ENCODE assay signal across 10 mouse cellular contexts in the genomic region with DNA sequence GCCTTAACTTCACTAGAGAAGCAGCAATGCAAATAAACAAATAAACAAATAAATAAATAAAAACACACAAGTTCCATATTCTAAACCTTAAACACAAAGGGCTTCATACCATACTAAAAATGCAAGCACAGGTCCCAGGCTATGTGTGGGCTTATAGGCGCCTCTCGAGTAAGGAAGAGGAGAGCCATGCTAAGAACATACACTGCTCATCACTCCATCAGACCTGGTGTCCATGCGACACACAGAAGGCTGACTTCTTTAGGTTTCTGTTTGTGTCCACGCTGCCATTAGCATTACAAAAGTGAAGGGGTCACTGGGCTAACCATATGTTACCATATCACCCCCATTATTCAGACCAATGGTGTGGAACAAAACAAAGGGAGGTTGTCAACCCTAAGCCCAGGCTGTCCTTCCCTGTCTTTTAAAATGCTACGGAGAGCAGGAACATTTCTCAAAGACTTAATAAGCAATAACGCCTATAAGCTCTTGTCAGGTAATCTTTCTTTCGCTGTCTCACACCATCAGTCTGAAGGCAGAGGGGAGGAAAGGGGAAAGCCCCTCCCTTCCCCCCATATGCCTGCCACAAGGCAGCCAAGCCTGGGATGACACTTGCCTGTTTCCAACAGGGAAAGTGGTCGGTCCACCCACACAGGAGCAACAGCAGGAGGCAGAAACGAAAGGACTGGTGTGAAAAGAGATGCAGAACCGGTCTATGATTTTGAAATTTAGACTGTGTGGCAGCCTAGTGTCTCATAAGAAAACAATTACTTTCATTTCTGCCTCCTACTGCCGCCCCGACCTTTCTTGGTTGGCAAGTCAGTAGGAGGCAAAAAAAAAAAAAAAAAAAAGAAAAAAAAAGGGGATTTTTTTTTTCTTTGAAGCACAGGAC.
A peak's percentile ranks its signal among the peaks of the same experiment; 100 is the strongest.
DNase-seq lines count a peak whose midpoint lies in the region; ATAC-seq and TF ChIP-seq lines count a peak whose summit lies in the region.
"Had no signal": no experiment of that assay in that cellular context is flagged by ENCODE, and none has a peak within 500 bp of the region (broad histone marks: within the 10 kb centered on the region; RNA-seq: fewer than 3 reads in every experiment).

No protein-coding gene starts in this region.

- H3K9me3 ChIP-seq in CH12.LX (replicated peaks; ENCODE audit: low read length), result peaks cover 6% of the 10 kb centered on the region
- H3K9me3 ChIP-seq in midbrain, embryonic 15.5 days, result no peaks in the 10 kb centered on the region
- no peaks in the 10 kb centered on the region for H3K9me3 ChIP-seq in intestine, postnatal 0 days (ENCODE audit: control insufficient read depth)
- H3K9me3 ChIP-seq: megakaryocyte, embryonic 14.5 days had no signal

- ATAC-seq in granulocyte monocyte progenitor cell, adult 5-6 weeks (replicated peaks; ENCODE audit: poor library complexity, severe bottlenecking), result peak; percentile 61
- 0 out of 2 replicates have a peak, but pooled peaks have one; percentile 66 for ATAC-seq in midbrain, embryonic 15.5 days (replicated peaks)
- ATAC-seq in intestine, postnatal 0 days, result no peak
- ATAC-seq in erythroid progenitor cell, adult 5-6 weeks (replicated peaks; ENCODE audit: low FRiP score, poor library complexity, severe bottlenecking), result no peak

- dilution Hi-C loops in CH12.LX (cut with MboI; ENCODE audit: extremely low pct_ligation_motif_present, extremely low pct_unique_long_range_greater_than_20kb, low sequenced_read_pairs), result no loop called here

- intact Hi-C loops in heart, postnatal 36 days (cut with DNase I), result loop anchor here (5.0 to 10.0 kb wide), 3 partner anchors 58 to 232 kb away; no protein-coding TSS in a partner anchor

- no peaks in the 10 kb centered on the region for H3K27me3 ChIP-seq in CH12.LX (replicated peaks)
- H3K27me3 ChIP-seq in midbrain, embryonic 15.5 days (replicated peaks), result no peaks in the 10 kb centered on the region
- peaks cover 7% of the 10 kb centered on the region; the same call in 1 of the 2 replicates for H3K27me3 ChIP-seq in intestine, postnatal 0 days (replicated peaks; ENCODE audit: control insufficient read depth, insufficient read depth, low read length)
- H3K27me3 ChIP-seq: megakaryocyte, embryonic 14.5 days had no signal

- TF ChIP-seq POLR2A in CH12.LX (IDR thresholded peaks at IDR 0.05; ENCODE audit: low read depth, low read length), result peak; percentile 21; the same call in 1 of the 2 replicates
- no peak for TF ChIP-seq POLR2A in lung, adult 2 months (IDR thresholded peaks at IDR 0.05; ENCODE audit: borderline replicate concordance, extremely low read depth, low read depth, low read length)

- WGBS in midbrain, embryonic 15.5 days, result 24% methylated on average over 12 of the region's 12 CpGs
- 58% methylated on average over 12 of the region's 12 CpGs for WGBS in lung, adult 2 months
- WGBS in intestine, postnatal 0 days, result 85% methylated on average over 12 of the region's 12 CpGs

- H3K36me3 ChIP-seq in CH12.LX (replicated peaks in 1 of 2; ENCODE audit: control insufficient read depth in 1 of 2, insufficient read depth in 1 of 2, low read length in 1 of 2), result peaks cover 19 to 49% of the 10 kb centered on the region in 2 experiments
- H3K36me3 ChIP-seq in midbrain, embryonic 15.5 days (replicated peaks), result no peaks in the 10 kb centered on the region
- H3K36me3 ChIP-seq in intestine, postnatal 0 days (ENCODE audit: control insufficient read depth, insufficient read depth), result no peaks in the 10 kb centered on the region

- H3K79me2 ChIP-seq in CH12.LX (replicated peaks; ENCODE audit: control insufficient read depth, extremely low read depth, insufficient read depth, poor library complexity, severe bottlenecking), result peaks cover 38% of the 10 kb centered on the region

- peak; percentile 49; the same call in 1 of the 2 replicates for TF ChIP-seq EP300 in CH12.LX (IDR thresholded peaks at IDR 0.05; ENCODE audit: low read length)

- in situ Hi-C loops in CH12.LX (cut with MboI; ENCODE audit: low pct_ligation_motif_present, low pct_unique_long_range_greater_than_20kb, low sequenced_read_pairs), result no loop called here

- peak overlapping the region; percentile 98 for H3K4me2 ChIP-seq in CH12.LX (ENCODE audit: insufficient read depth, low read depth, poor library complexity, severe bottlenecking)
- peak overlapping the region; percentile 26; the same call in 1 of the 2 replicates for H3K4me2 ChIP-seq in midbrain, embryonic 15.5 days
- H3K4me2 ChIP-seq in intestine, postnatal 0 days (replicated peaks; ENCODE audit: low read depth), result no peak overlapping the region

- peaks cover 5 to 43% of the 10 kb centered on the region in 2 experiments for H3K4me1 ChIP-seq in CH12.LX (ENCODE audit: control insufficient read depth in 1 of 2, insufficient read depth in 2 of 2)
- peaks cover 7% of the 10 kb centered on the region for H3K4me1 ChIP-seq in midbrain, embryonic 15.5 days
- peaks cover 10% of the 10 kb centered on the region for H3K4me1 ChIP-seq in lung, adult 2 months (ENCODE audit: control insufficient read depth, insufficient read depth, low read length)
- H3K4me1 ChIP-seq in intestine, postnatal 0 days (replicated peaks; ENCODE audit: control insufficient read depth, insufficient read depth, low read length), result no peaks in the 10 kb centered on the region

- no peak for TF ChIP-seq CTCF in CH12.LX (conservative IDR thresholded peaks at IDR 0.05 in 1 of 2, IDR thresholded peaks at IDR 0.05 in 1 of 2; ENCODE audit: low read depth in 2 of 2, low read length in 2 of 2)
- no peak for TF ChIP-seq CTCF in lung, adult 2 months (IDR thresholded peaks at IDR 0.05; ENCODE audit: insufficient read depth, low read length)
- no peak for TF ChIP-seq CTCF in intestine, postnatal 0 days (IDR thresholded peaks at IDR 0.05; ENCODE audit: low read depth)

- TF ChIP-seq RAD21 in CH12.LX (IDR thresholded peaks at IDR 0.05; ENCODE audit: low read depth, low read length), result no peak

- peak overlapping the region; percentile 39 to 56 (median 44) for H3K4me3 ChIP-seq in CH12.LX (replicated peaks in 1 of 3; ENCODE audit: low read depth in 2 of 3, low read length in 2 of 3, poor library complexity in 1 of 3)
- no peak overlapping the region for H3K4me3 ChIP-seq in midbrain, embryonic 15.5 days
- no peak overlapping the region for H3K4me3 ChIP-seq in lung, adult 2 months (replicated peaks; ENCODE audit: extremely low read depth, low read depth, low read length)
- H3K4me3 ChIP-seq in intestine, postnatal 0 days (ENCODE audit: low read depth, low read length), result no peak overlapping the region
- H3K4me3 ChIP-seq: megakaryocyte, embryonic 14.5 days had no signal

- DNase-seq in A20 (ENCODE audit: low read depth, low spot score), result peak; percentile 88
- DNase-seq in CH12.LX (ENCODE audit: extremely low read depth), result peak; percentile 81
- no peak for DNase-seq in lung, adult 2 months
- no peak for DNase-seq in heart, postnatal 36 days
- DNase-seq: gastrocnemius, postnatal 36 days had no signal

- peak overlapping the region; percentile 93 for H3K27ac ChIP-seq in CH12.LX (ENCODE audit: insufficient read depth, low read depth)
- peak overlapping the region; percentile 53 for H3K27ac ChIP-seq in midbrain, embryonic 15.5 days
- H3K27ac ChIP-seq in intestine, postnatal 0 days (ENCODE audit: low read depth, low read length), result no peak overlapping the region

- H3K9ac ChIP-seq in CH12.LX (ENCODE audit: insufficient read depth, low read depth), result peak overlapping the region; percentile 82
- H3K9ac ChIP-seq in midbrain, embryonic 15.5 days, result no peak overlapping the region
- no peak overlapping the region for H3K9ac ChIP-seq in intestine, postnatal 0 days (ENCODE audit: low read depth, low read length)

TF ChIP-seq in CH12.LX, 34 proteins besides CTCF, POLR2A, EP300 and RAD21:
- TF ChIP-seq MAFK (IDR thresholded peaks at IDR 0.05; ENCODE audit: insufficient replicate concordance, low read length) (no peak), CHD1 (IDR thresholded peaks at IDR 0.05; ENCODE audit: low read depth, low read length) (peak; percentile 68; the same call in 1 of the 2 replicates), ZMIZ1 (IDR thresholded peaks at IDR 0.05; ENCODE audit: low read depth, low read length) (no peak), SMC3 (IDR thresholded peaks at IDR 0.05; ENCODE audit: low read depth, low read length) (peak; percentile 28), USF2 (conservative IDR thresholded peaks at IDR 0.05; ENCODE audit: low read depth, low read length) (no peak), MAZ (IDR thresholded peaks at IDR 0.05; ENCODE audit: low read depth, low read length) (no peak), SIN3A (IDR thresholded peaks at IDR 0.05; ENCODE audit: low read length) (peak; percentile 81), MXI1 (IDR thresholded peaks at IDR 0.05; ENCODE audit: low read depth, low read length) (0 out of 2 replicates have a peak, but pooled peaks have one; percentile 32), ZKSCAN1 (IDR thresholded peaks at IDR 0.05; ENCODE audit: borderline replicate concordance, low read depth, low read length) (no peak), CHD2 (IDR thresholded peaks at IDR 0.05; ENCODE audit: low read length) (peak; percentile 85), MYC (IDR thresholded peaks at IDR 0.05; ENCODE audit: low read depth, low read length) (peak; percentile 68), MEF2A (IDR thresholded peaks at IDR 0.05; ENCODE audit: borderline replicate concordance, low read depth, low read length) (peak; percentile 60), MAX (IDR thresholded peaks at IDR 0.05; ENCODE audit: low read length) (peak; percentile 46; the same call in 1 of the 2 replicates), NELFE (IDR thresholded peaks at IDR 0.05; ENCODE audit: low read depth, low read length) (0 out of 2 replicates have a peak, but pooled peaks have one; percentile 18), RCOR1 (conservative IDR thresholded peaks at IDR 0.05; ENCODE audit: low read depth, low read length) (no peak), IRF4 (IDR thresholded peaks at IDR 0.05; ENCODE audit: low read depth, low read length) (peak; percentile 54; the same call in 1 of the 2 replicates), BHLHE40 (IDR thresholded peaks at IDR 0.05; ENCODE audit: low read depth, low read length) (peak; percentile 43; the same call in 1 of the 2 replicates), JUN (IDR thresholded peaks at IDR 0.05; ENCODE audit: insufficient read depth, low read depth, low read length) (0 out of 2 replicates have a peak, but pooled peaks have one; percentile 15), TBP (conservative IDR thresholded peaks at IDR 0.05; ENCODE audit: low read depth, low read length) (peak; percentile 6; the same call in 1 of the 2 replicates), PAX5 (IDR thresholded peaks at IDR 0.05; ENCODE audit: low read length) (no peak), ZNF384 (IDR thresholded peaks at IDR 0.05; ENCODE audit: low read depth, low read length) (peak; percentile 98), TCF12 (IDR thresholded peaks at IDR 0.05; ENCODE audit: low read depth, low read length) (peak; percentile 31; the same call in 1 of the 2 replicates), POLR2AphosphoS2 (IDR thresholded peaks at IDR 0.05; ENCODE audit: low read depth, low read length) (no peak)

Comparison
In these comparisons a context has a peak if more than half of its experiments do, and no peak if none do; other contexts are left out.
1. DNase-seq: peak in A20 (single experiment) and CH12.LX (single experiment); none in lung, adult 2 months (single experiment) and heart, postnatal 36 days (0 of 2).
2. H3K4me3 ChIP-seq: peak in CH12.LX (3 of 3); none in midbrain, embryonic 15.5 days (single experiment), lung, adult 2 months (single experiment) and intestine, postnatal 0 days (single experiment).
3. ATAC-seq: peak in granulocyte monocyte progenitor cell, adult 5-6 weeks (single experiment) and midbrain, embryonic 15.5 days (single experiment); none in intestine, postnatal 0 days (single experiment) and erythroid progenitor cell, adult 5-6 weeks (single experiment).